Mouse (Mus musculus): ENCODE measurements around the gene Btbd35f12.
"Not testable (repeated sequence)": the region's sequence is repeated elsewhere in the genome, so short reads cannot be mapped to it uniquely, and the experiment has no call there.

The Btbd35f12 gene

GRCm38 (mm10) chrX:33313079-33313478 lies at the start of gene Btbd35f12:
Gene Btbd35f12, plus strand, starts transcription at chrX:33313379.
- not testable (repeated sequence) for DNase-seq

DNA sequence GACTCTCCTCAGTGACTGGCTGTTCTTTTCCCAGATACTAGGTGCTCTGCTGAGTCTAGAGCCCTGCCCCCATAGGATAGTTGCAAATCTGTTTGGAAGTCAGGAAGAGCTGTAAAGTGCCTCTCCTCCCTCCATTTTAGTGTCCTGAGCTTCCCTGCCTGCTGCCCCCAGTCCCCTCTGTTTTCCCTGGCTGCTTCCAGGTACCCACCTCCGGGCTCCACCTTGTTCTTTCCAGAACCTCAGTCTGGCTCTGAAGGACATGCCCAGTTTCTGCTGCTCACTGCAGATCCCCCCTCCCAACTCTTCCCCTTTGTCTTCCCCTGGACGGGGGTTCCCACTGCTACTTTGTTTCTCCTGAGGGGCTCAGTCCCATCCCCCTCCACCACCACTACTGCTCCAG lies 40.1 kb downstream of the Btbd35f12 start:
- DNase-seq = not testable (repeated sequence)
